Mouse (Mus musculus) left cerebral cortex, postnatal 10 days (tissue): ENCODE data around the gene Gipr. TPM values are rescaled to one million over a fixed set of nuclear protein-coding genes. Genes with fewer than 3 reads are reported as not detected.

Source experiments
- DNase-seq, 2 experiments: peaks; one replicate each; pipeline ENCODE4 v3.0.0; 2021 to 2022; ENCODE audit warnings: low spot score in 2 of 2, mixed read lengths in 1 of 2; ENCODE audit errors: extremely low spot score in 1 of 2
- intact Hi-C: fragments of 180-260 bp; cut with DNase I; formaldehyde crosslinking; loops from one replicate; pipeline ENCODE4 v1.15.1; 2025
- total RNA-seq, 2 experiments: library from RNA; stranded (reverse); gene quantifications; 2 replicates each; pipeline ENCODE4 v1.2.3; 2021

The Gipr gene
- total RNA-seq, 2 experiments from 2014 or later: 4.7 to 4.8 TPM

GRCm38 (mm10) chr7:19180862-19181429, 15.0 kb upstream of the Gipr start:
- intact Hi-C loops: no loop called here
- peak in 1 of 2 experiments; percentile 69 for DNase-seq

- intact Hi-C loops: no loop called here
- no peak for DNase-seq
Observed at GRCm38 (mm10) chr7:19179936-19180335, 14.0 kb upstream of the Gipr start.

GRCm38 (mm10) chr7:19179173-19179572, 13.2 kb upstream of the Gipr start:
- DNase-seq: peak in 1 of 2 experiments; percentile 89
- intact Hi-C loops: no loop called here

- intact Hi-C loops: no loop called here
- DNase-seq: peak; percentile 76 to 84
Observed at GRCm38 (mm10) chr7:19178443-19179092, 12.6 kb upstream of the Gipr start.

- peak in 1 of 2 experiments; percentile 69 for DNase-seq
- intact Hi-C loops: no loop called here
Observed at GRCm38 (mm10) chr7:19178035-19178434, 12.1 kb upstream of the Gipr start.

- DNase-seq: no peak
- intact Hi-C loops: no loop called here
Observed at GRCm38 (mm10) chr7:19177216-19177615, 11.3 kb upstream of the Gipr start.

- peak in 1 of 2 experiments; percentile 79 for DNase-seq
- intact Hi-C loops: no loop called here
Observed at GRCm38 (mm10) chr7:19176516-19176947, 10.6 kb upstream of the Gipr start.

- peak; percentile 77 to 83 for DNase-seq
Observed at GRCm38 (mm10) chr7:19175708-19176515, 10.0 kb upstream of the Gipr start, which contains the start of gene Eml2. Gene Eml2, plus strand, starts transcription at chr7:19176421.

GRCm38 (mm10) chr7:19172874-19173273, 6.9 kb upstream of the Gipr start:
- intact Hi-C loops: loop anchor here (1.0 kb wide), 1 partner anchor 16 kb away; no protein-coding TSS in a partner anchor
- DNase-seq: peak; percentile 84 to 93

More at GRCm38 (mm10) chr7:19175708-19176515, 10.0 kb upstream of the Gipr start, which contains the start of gene Eml2:
- intact Hi-C loops: no loop called here

GRCm38 (mm10) chr7:19171831-19172230, 5.9 kb upstream of the Gipr start:
- DNase-seq: no peak
- intact Hi-C loops: no loop called here

- intact Hi-C loops: no loop called here
- DNase-seq: peak; percentile 69 to 80
Observed at GRCm38 (mm10) chr7:19170142-19170541, 4.2 kb upstream of the Gipr start.

- DNase-seq: no peak
- intact Hi-C loops: no loop called here
Observed at GRCm38 (mm10) chr7:19169506-19169905, 3.6 kb upstream of the Gipr start.

- no peak for DNase-seq
- intact Hi-C loops: no loop called here
Observed at GRCm38 (mm10) chr7:19166990-19167389, 1.1 kb upstream of the Gipr start.

- intact Hi-C loops: no loop called here
Observed at GRCm38 (mm10) chr7:19164978-19165377, 949 bp downstream of the Gipr start.

GRCm38 (mm10) chr7:19164189-19164588, 1.7 kb downstream of the Gipr start:
- intact Hi-C loops: no loop called here
- no peak for DNase-seq

More at GRCm38 (mm10) chr7:19164978-19165377, 949 bp downstream of the Gipr start:
- DNase-seq: no peak

GRCm38 (mm10) chr7:19163752-19164151, 2.2 kb downstream of the Gipr start:
- no peak for DNase-seq
- intact Hi-C loops: no loop called here

- intact Hi-C loops: no loop called here
- no peak for DNase-seq
Observed at GRCm38 (mm10) chr7:19162928-19163327, 3.0 kb downstream of the Gipr start.

- intact Hi-C loops: no loop called here
Observed at GRCm38 (mm10) chr7:19160115-19160514, 5.8 kb downstream of the Gipr start.

GRCm38 (mm10) chr7:19159411-19159810, 6.5 kb downstream of the Gipr start:
- intact Hi-C loops: no loop called here

More at GRCm38 (mm10) chr7:19160115-19160514, 5.8 kb downstream of the Gipr start:
- DNase-seq: no peak

More at GRCm38 (mm10) chr7:19159411-19159810, 6.5 kb downstream of the Gipr start:
- no peak for DNase-seq
